Mouse (Mus musculus) ES-Bruce4 (cell line): ENCODE data around the gene Cldn6. TPM values are rescaled to one million over a fixed set of nuclear protein-coding genes. Genes with fewer than 3 reads are reported as not detected.

ENCODE experiments used
- H3K27ac ChIP-seq: 2 replicates; pipeline ENCODE4 v1.5.1; 2012; ENCODE audit warnings: low read length, inconsistent platforms; ENCODE audit not compliant: insufficient read depth
- H3K27me3 ChIP-seq: 2 replicates; pipeline ENCODE4 v1.6.1; 2012; ENCODE audit warnings: mild to moderate bottlenecking, low read length, inconsistent platforms; ENCODE audit not compliant: control insufficient read depth, poor library complexity, insufficient read depth, severe bottlenecking
- H3K36me3 ChIP-seq: 2 replicates; pipeline ENCODE4 v1.6.1; 2012; ENCODE audit warnings: inconsistent platforms, mild to moderate bottlenecking, low read length, moderate library complexity; ENCODE audit not compliant: control insufficient read depth, poor library complexity, insufficient read depth, severe bottlenecking
- H3K4me1 ChIP-seq: one replicate; pipeline ENCODE4 v1.8.1; 2011; ENCODE audit warnings: low read length; ENCODE audit not compliant: control insufficient read depth, insufficient read depth
- H3K4me3 ChIP-seq: 2 replicates; pipeline ENCODE4 v1.5.1; 2011; ENCODE audit warnings: low read depth, mild to moderate bottlenecking, low read length
- H3K9ac ChIP-seq: 2 replicates; pipeline ENCODE4 v1.6.1; 2012; ENCODE audit warnings: low read depth, mild to moderate bottlenecking, inconsistent platforms; ENCODE audit not compliant: poor library complexity, severe bottlenecking
- H3K9me3 ChIP-seq: replicated peaks from 2 replicates; pipeline ENCODE4 v1.6.1; 2012; ENCODE audit warnings: mild to moderate bottlenecking, low read length, inconsistent platforms; ENCODE audit not compliant: control insufficient read depth, poor library complexity, insufficient read depth, severe bottlenecking
- CTCF ChIP-seq: IDR thresholded peaks from one replicate; pipeline ENCODE4 v1.8.1; 2011; ENCODE audit warnings: low read depth, low read length
- EP300 ChIP-seq: IDR thresholded peaks from 2 replicates; pipeline ENCODE4 v1.6.1; 2011; ENCODE audit warnings: low read depth, low read length; ENCODE audit not compliant: insufficient read depth
- POLR2A ChIP-seq: IDR thresholded peaks from one replicate; pipeline ENCODE4 v1.8.1; 2011; ENCODE audit warnings: low read length; ENCODE audit not compliant: insufficient read depth
- polyA plus RNA-seq: library from polyadenylated mRNA; stranded (reverse); fragments of >200 nt; gene quantifications from 2 replicates; pipeline ENCODE4 v1.2.4, GENCODE M21; 2011; ENCODE audit warnings: low read depth; ENCODE audit not compliant: missing spikeins, insufficient read depth, insufficient read length

Cldn6 gene
- polyA plus RNA-seq, 1 experiment, result 300 TPM

- H3K9ac ChIP-seq, result peak overlapping the region; percentile 4; the same call in 1 of the 2 replicates
- H3K4me3 ChIP-seq, result peak overlapping the region; percentile 63
- H3K4me1 ChIP-seq, result peaks cover 12% of the 10 kb centered on the region
- TF ChIP-seq EP300 (no peak), POLR2A (no peak), CTCF (no peak)
- no peaks in the 10 kb centered on the region for H3K27me3 ChIP-seq
- no peak overlapping the region for H3K27ac ChIP-seq
- no peaks in the 10 kb centered on the region for H3K9me3 ChIP-seq
- 0 out of 2 replicates have a peak, but pooled peaks cover 6% of the 10 kb centered on the region for H3K36me3 ChIP-seq
Measured at GRCm38 (mm10) chr17:23683226-23683625, 4.2 kb downstream of the Cldn6 start.

DNA sequence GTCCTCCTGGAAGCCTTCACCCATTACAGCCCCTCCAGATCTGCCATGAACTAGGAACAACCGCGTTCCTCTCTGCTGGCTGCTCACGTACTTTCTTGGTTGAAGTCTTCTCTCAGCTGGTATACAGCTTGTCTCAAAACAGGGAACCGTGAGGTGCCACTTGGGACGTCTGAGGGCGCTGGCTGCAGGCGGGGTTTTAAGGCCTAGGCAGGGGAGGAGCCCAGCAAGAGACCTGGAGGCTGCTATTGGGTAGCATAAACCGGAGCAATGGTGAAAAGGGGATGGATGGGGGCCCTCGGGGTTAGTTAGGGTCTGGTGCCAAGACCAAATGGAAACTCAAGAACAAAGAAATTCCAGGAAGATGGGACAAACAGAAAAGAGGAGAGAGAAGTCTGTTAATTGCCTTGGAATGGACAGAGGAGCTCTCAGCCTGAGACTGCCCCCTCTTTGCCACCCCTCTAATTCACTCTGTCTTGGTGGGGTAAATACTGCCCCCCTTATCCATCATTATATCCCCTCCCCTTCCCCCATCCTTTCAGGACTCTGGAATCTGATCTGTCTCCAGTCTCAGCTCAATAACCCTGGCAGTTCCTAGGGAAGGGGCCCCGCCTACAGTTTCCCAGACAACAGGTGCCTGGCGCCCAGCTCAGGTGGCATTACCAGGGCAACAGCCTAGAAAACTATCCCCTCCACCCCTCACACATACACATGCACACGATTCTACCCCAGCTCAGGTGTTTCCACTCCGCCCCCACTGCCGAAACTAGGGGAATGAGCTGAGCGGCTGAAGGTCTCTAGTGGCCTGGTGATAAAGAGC, 5.0 kb downstream of the Cldn6 start, which contains the start of gene Cldn9:
Gene Cldn9 (minus strand): TSS at position 171 of the 817 bp plus-strand sequence.
- Histone ChIP-seq H3K9ac (peak within 1 kb of the TSS; percentile 10; the same call in 1 of the 2 replicates), H3K27me3 (no peaks in the 10 kb centered on the region), H3K4me1 (peaks cover 12% of the 10 kb centered on the region), H3K4me3 (peak within 1 kb of the TSS; percentile 63), H3K27ac (peak within 1 kb of the TSS; percentile 7; the same call in 1 of the 2 replicates), H3K36me3 (0 out of 2 replicates have a peak, but pooled peaks cover 6% of the 10 kb centered on the region), H3K9me3 (no peaks in the 10 kb centered on the region)
- no peak for TF ChIP-seq EP300
- no peak for TF ChIP-seq CTCF

DNA sequence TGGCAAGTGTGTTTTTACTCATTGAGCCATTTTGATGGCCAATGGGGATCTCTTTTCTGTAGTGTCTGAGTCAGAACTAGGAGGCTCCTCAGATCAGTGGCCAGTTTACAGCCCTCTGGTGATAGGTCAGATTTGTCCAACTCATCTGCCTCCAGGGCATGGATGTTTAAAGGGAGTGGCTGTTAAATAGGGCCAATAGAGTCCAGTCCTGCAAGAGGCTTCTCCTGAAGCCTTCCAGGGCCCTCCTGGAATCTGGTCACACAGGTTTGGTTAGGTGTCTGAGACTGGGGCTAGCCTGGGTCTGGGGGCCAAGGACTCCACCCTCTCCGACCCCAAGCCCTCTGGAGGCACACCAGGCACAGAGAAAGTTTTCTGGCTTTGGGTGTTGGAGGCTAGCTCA, 15.4 kb downstream of the Cldn6 start:
- Histone ChIP-seq H3K27ac (peak overlapping the region; percentile 91), H3K9ac (no peak overlapping the region), H3K27me3 (no peaks in the 10 kb centered on the region), H3K36me3 (no peaks in the 10 kb centered on the region), H3K4me1 (peaks cover 10% of the 10 kb centered on the region), H3K9me3 (no peaks in the 10 kb centered on the region), H3K4me3 (no peak overlapping the region)
- peak; percentile 92 for TF ChIP-seq EP300
- no peak for TF ChIP-seq CTCF

DNA sequence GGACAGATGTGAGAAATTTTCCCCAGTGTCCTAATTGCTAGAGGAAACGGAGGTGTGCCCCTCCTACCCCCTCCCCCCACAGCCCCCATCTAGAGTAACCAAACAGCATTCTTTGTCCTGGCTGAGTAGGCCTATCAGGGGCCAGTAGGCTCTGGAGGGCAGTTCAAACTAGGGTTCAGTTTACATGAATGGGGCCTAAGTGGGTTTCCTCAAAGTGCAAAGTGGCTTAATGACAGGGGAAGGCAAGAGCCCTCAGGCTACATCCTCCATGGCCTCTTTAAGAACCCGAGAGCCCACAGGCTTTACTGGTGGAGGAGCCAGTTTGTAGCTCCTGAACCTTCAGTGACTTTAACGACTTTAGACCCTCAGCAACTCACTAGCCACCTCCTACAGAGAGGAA, 16.8 kb downstream of the Cldn6 start:
- H3K36me3 ChIP-seq, result no peaks in the 10 kb centered on the region
- H3K27ac ChIP-seq, result peak overlapping the region; percentile 55
- peaks cover 10% of the 10 kb centered on the region for H3K4me1 ChIP-seq
- H3K9ac ChIP-seq, result peak overlapping the region; percentile 13; the same call in 1 of the 2 replicates
- H3K4me3 ChIP-seq, result no peak overlapping the region
- TF ChIP-seq EP300 (0 out of 2 replicates have a peak, but pooled peaks have one; percentile 21), POLR2A (no peak)
- H3K9me3 ChIP-seq, result no peaks in the 10 kb centered on the region
- no peaks in the 10 kb centered on the region for H3K27me3 ChIP-seq

GRCm38 (mm10) chr17:23699131-23700077, 20.4 kb downstream of the Cldn6 start:
- Histone ChIP-seq H3K36me3 (no peaks in the 10 kb centered on the region), H3K27ac (no peak overlapping the region), H3K9me3 (no peaks in the 10 kb centered on the region), H3K9ac (peak overlapping the region; percentile 76), H3K4me1 (peaks cover 6% of the 10 kb centered on the region), H3K4me3 (peak overlapping the region; percentile 61), H3K27me3 (no peaks in the 10 kb centered on the region)
- TF ChIP-seq POLR2A (no peak), EP300 (no peak), CTCF (no peak)
